Mouse (Mus musculus) limb, embryonic 10.5 days (tissue): ENCODE measurements around the gene Dock9. TPM values are rescaled to one million over a fixed set of nuclear protein-coding genes. Genes with fewer than 3 reads are reported as not detected.

Experiments
- DNase-seq: peaks from one replicate; pipeline ENCODE4 v3.0.0-alpha.2; 2017; ENCODE audit warnings: low spot score
- H3K27ac ChIP-seq: fragments of 300-500 bp; sonication (generic); 2 replicates; pipeline ENCODE4 v1.5.1; 2016; ENCODE audit warnings: mild to moderate bottlenecking
- H3K27me3 ChIP-seq: fragments of 300-500 bp; sonication (generic); 2 replicates; pipeline ENCODE4 v1.6.1; 2016; ENCODE audit warnings: low read depth, mild to moderate bottlenecking; ENCODE audit not compliant: poor library complexity, severe bottlenecking
- H3K36me3 ChIP-seq: fragments of 300-500 bp; sonication (generic); 2 replicates; pipeline ENCODE4 v1.6.1; 2016; ENCODE audit warnings: mild to moderate bottlenecking, moderate library complexity
- H3K4me1 ChIP-seq: fragments of 300-500 bp; sonication (generic); 2 replicates; pipeline ENCODE4 v1.6.1; 2016
- H3K4me3 ChIP-seq: fragments of 300-500 bp; sonication (generic); 2 replicates; pipeline ENCODE4 v1.5.1; 2016; ENCODE audit warnings: mild to moderate bottlenecking, moderate library complexity
- H3K9me3 ChIP-seq: fragments of 300-500 bp; sonication (generic); replicated peaks from 2 replicates; pipeline ENCODE4 v1.6.1; 2016; ENCODE audit warnings: mild to moderate bottlenecking
- WGBS: fragments of 180-500 bp; shearing (Covaris S2); methylation state at CpG from one replicate; pipeline ENCODE4 v1.1.7; 2016; 5-methylcytosine and 5-hydroxymethylcytosine counted together
- polyA plus RNA-seq: library from polyadenylated mRNA; unstranded; fragments of >200 nt; fragmentation: Nextera tagmentation; extraction: Ambion mirVana; gene quantifications from 2 replicates; pipeline ENCODE4 v1.2.1, GENCODE M21; 2016

Dock9 gene
- polyA plus RNA-seq, 1 experiment from 2014 or later, result 4.0 TPM

DNA sequence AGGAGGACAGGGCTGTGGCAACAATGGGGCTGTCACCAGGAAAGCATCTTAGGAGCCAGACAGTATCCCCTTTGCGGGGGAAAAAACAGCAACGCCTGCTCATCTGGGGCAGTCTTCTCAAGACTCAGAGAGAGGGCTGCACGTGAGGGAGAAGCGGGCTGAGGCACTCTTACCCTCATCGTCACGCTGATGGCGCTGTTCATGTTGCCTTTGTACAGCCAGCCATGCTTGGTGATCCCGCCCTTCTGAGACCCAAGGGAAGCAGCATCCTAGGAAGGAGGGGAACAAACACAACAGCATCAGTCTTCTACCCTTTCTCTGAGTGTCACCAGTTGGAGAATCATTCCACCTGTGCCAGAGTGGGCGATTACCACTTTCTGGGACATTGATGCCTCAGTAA lies 139.1 kb downstream of the Dock9 start:
- no peak for DNase-seq
- H3K4me3 ChIP-seq, result no peak overlapping the region
- H3K9me3 ChIP-seq, result no peaks in the 10 kb centered on the region
- H3K36me3 ChIP-seq, result no peaks in the 10 kb centered on the region
- H3K4me1 ChIP-seq, result peaks cover 23% of the 10 kb centered on the region
- no peaks in the 10 kb centered on the region for H3K27me3 ChIP-seq
- no peak overlapping the region for H3K27ac ChIP-seq
- 89% methylated on average over 9 of the region's 9 CpGs for WGBS

DNA sequence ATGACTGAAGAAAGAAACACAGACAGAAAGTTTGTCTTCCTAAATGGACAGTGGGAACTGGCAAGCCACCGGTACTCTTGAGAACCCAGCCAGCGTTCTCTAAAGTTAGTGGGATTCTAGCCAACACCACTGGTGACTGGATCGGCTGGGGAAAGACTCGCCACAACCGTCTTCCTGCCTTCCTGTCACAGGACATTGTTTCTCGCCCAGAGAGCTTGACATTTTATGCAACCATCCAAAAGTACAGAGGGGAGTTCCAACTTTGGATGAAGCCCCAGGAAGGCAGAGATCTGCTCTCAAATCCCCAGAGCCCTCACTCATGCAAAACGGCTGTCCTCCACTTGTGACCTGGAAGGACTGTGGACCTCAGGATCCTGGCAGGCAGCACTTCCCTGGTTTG lies 140.0 kb downstream of the Dock9 start:
- Histone ChIP-seq H3K36me3 (no peaks in the 10 kb centered on the region), H3K4me1 (peaks cover 30% of the 10 kb centered on the region), H3K27me3 (no peaks in the 10 kb centered on the region), H3K27ac (no peak overlapping the region), H3K9me3 (no peaks in the 10 kb centered on the region), H3K4me3 (no peak overlapping the region)
- no peak for DNase-seq
- WGBS, result 88% methylated on average over 7 of the region's 7 CpGs

DNA sequence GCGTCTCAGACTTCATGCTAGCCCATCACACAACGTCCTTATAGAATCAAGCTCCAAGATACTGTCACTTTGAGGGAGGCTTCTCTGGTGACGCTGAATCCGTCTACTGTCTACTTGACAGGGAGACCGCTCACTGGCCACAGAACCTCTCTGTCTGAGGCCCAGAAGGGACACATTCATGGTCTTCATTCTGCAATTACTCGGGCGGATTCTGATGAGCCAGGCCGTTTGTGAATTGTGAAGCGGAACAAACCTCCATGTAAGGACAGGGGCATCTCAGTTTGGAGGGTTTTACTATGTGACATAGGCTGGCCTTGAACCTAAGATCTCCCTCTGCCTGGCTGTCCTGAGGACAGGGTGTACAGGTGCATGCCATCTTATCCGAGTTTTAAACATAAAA lies 140.7 kb downstream of the Dock9 start:
- WGBS, result 96% methylated on average over 10 of the region's 10 CpGs
- no peak for DNase-seq
- Histone ChIP-seq H3K27me3 (no peaks in the 10 kb centered on the region), H3K4me1 (peaks cover 30% of the 10 kb centered on the region), H3K27ac (no peak overlapping the region), H3K9me3 (no peaks in the 10 kb centered on the region), H3K36me3 (no peaks in the 10 kb centered on the region), H3K4me3 (no peak overlapping the region)

DNA sequence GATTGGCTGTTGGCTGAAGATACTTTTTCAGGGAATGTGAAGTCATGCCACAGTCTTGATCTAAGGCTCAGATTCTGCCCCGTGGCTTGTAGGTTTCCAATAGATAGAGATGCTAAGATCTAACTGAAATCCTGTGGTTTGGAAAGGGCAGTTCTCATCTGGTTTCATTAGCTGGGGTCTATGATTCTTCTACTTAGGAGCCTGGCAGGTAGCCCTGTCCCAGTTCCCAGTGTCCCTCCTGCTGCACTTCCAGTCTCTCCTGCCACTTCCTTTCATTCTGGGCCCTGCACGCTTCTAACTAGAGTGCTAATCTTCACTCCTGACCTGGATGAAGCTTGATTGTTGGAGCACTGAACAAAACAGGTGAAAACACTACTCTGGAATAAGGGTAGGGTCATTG lies 142.7 kb downstream of the Dock9 start:
- DNase-seq, result no peak
- 74% methylated on average over 2 of the region's 2 CpGs for WGBS
- no peak overlapping the region for H3K4me3 ChIP-seq
- H3K4me1 ChIP-seq, result peaks cover 30% of the 10 kb centered on the region
- H3K9me3 ChIP-seq, result no peaks in the 10 kb centered on the region
- no peak overlapping the region for H3K27ac ChIP-seq
- H3K36me3 ChIP-seq, result no peaks in the 10 kb centered on the region
- no peaks in the 10 kb centered on the region for H3K27me3 ChIP-seq

DNA sequence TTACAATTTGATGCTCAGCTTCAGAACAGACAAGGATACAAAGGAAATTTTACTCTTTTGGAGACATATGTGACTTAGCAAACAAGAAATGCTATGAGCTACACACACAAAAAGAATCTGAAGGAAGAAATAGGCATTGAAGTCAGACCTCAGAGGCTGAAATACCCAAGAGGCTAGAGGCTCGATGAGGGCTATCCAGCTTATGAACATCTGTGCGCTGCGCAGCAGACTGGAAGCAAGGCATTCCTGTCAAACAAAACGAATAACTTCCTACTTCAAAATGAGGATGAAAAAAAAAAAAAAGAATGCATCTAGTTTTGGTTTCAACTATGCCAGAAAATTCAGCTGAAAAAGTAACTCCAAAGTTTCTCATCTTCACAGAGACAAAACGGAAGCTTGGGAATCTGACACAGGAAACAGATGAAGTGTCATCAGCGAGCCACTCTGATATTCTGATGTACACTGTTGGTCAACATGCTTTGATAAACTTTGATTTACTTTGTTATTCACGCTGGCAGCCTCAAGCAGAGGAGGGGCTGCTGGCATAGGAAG lies 143.1 kb downstream of the Dock9 start:
- no peaks in the 10 kb centered on the region for H3K9me3 ChIP-seq
- DNase-seq, result no peak
- H3K4me3 ChIP-seq, result no peak overlapping the region
- no peak overlapping the region for H3K27ac ChIP-seq
- no peaks in the 10 kb centered on the region for H3K27me3 ChIP-seq
- peaks cover 30% of the 10 kb centered on the region for H3K4me1 ChIP-seq
- no peaks in the 10 kb centered on the region for H3K36me3 ChIP-seq
- WGBS, result 77% methylated on average over 7 of the region's 7 CpGs

DNA sequence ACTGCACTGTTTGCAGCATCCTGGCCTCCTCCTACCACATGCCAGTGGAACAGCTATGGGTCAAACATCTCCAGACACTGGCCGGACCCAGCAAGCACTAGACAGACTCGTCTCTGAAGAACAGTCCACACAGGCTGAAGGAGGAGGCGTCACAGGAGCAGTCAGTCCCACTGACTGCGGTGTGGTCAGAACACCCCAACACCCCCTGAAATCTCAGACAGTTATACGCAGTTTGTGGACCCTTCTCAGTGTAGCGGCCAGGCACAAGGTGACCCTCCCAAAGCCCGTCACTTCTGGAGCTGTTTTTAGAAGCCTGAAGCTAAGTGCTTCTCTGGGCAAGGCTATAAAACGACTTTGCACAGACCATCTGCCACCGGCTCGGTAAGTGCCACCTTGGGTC lies 143.9 kb downstream of the Dock9 start:
- Histone ChIP-seq H3K36me3 (no peaks in the 10 kb centered on the region), H3K4me1 (peaks cover 28% of the 10 kb centered on the region), H3K27ac (no peak overlapping the region), H3K27me3 (no peaks in the 10 kb centered on the region), H3K9me3 (no peaks in the 10 kb centered on the region), H3K4me3 (no peak overlapping the region)
- 65% methylated on average over 10 of the region's 10 CpGs for WGBS
- DNase-seq, result no peak

DNA sequence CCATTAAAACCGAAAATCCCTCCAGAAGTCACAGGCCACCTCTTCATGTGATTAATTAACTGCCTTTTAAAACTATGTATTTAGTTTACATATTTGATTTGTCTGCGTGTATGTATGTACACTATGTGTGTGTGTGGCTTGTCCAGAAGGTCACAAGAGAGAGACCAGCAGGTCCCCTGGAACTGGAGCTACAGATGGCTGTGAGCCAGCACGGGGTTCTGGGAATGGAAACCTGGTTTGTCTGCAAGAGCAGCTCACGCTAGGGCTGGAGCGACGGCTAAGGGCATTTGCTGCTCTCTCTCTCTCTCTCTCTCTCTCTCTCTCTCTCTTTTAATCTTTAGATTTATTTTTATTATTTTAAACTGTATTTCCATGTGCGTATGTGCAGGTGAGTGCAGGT lies 144.4 kb downstream of the Dock9 start:
- no peak overlapping the region for H3K4me3 ChIP-seq
- 90% methylated on average over 7 of the region's 7 CpGs for WGBS
- DNase-seq, result no peak

DNA sequence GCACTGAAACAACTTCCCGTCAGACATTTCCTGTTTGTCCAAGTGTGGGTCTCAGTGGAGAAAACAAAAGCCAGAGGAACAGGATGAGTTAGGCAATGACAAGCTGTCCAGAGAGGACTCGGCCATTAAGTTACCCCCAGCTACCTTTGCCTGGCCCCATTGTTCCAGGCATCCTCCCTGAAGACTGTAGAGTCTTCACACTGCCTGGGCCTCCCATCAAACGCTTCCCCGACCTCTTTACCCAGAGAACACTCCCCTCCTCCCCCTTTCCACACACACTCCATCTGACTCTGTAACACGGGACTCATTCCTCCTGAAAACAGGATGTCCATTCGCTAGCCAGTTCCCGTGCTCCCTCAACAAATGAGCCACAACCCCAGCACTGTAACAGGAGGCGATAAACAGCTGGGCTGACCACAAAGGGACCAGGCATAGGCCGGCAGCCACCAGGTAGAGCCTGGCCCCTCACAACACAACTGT lies 149.0 kb downstream of the Dock9 start:
- Histone ChIP-seq H3K27me3 (no peaks in the 10 kb centered on the region), H3K4me1 (peaks cover 16% of the 10 kb centered on the region), H3K9me3 (no peaks in the 10 kb centered on the region), H3K36me3 (no peaks in the 10 kb centered on the region), H3K27ac (peak overlapping the region; percentile 68), H3K4me3 (no peak overlapping the region)
- peak; percentile 34 for DNase-seq
- WGBS, result 55% methylated on average over 9 of the region's 9 CpGs

More for the DNA sequence above, 144.4 kb downstream of the Dock9 start:
- H3K27me3 ChIP-seq, result no peaks in the 10 kb centered on the region
- no peak overlapping the region for H3K27ac ChIP-seq
- H3K4me1 ChIP-seq, result peaks cover 29% of the 10 kb centered on the region
- no peaks in the 10 kb centered on the region for H3K36me3 ChIP-seq
- H3K9me3 ChIP-seq, result no peaks in the 10 kb centered on the region

DNA sequence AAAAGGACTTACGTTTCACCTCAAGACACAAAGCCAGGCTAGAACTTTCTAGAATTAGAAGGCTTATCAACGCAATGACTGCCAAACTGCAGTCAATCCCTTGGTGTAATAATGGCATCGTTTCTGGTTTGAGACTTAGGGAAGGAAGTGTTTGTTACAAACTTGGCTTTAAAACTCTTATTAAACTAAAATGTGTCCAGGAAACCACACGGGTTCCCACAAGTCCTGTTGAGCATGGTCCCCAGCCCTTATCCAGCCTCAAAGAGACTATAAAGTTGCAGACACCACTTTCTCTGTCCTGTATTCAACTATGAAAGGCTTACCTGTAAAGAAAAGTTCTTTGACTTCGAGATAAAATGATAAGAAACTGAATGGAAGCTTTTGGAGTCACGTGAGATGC lies 149.9 kb downstream of the Dock9 start:
- Histone ChIP-seq H3K36me3 (no peaks in the 10 kb centered on the region), H3K9me3 (no peaks in the 10 kb centered on the region), H3K4me3 (no peak overlapping the region), H3K4me1 (peaks cover 9% of the 10 kb centered on the region), H3K27me3 (no peaks in the 10 kb centered on the region), H3K27ac (no peak overlapping the region)
- no peak for DNase-seq
- 91% methylated on average over 6 of the region's 6 CpGs for WGBS

DNA sequence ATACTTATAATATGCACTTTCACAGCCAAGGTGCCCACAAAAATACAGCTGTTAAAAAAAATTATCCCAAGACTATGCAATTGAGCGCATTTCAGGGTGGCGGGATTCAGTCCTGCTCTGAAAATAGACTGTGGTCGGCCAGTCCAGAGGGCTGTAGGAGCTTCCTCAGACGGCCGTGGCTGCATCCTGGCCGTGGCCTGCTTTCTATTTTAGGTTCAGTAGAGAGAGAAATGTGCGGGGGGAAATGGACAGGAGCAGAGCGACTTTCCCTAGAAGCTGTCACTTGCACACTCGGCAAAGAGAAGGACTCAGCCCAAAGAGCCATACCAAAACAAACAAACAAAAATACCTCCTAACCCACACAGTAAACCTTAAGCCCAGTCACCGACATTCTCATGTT lies 151.0 kb downstream of the Dock9 start:
- H3K9me3 ChIP-seq, result no peaks in the 10 kb centered on the region
- no peak overlapping the region for H3K4me3 ChIP-seq
- no peaks in the 10 kb centered on the region for H3K27me3 ChIP-seq
- H3K36me3 ChIP-seq, result no peaks in the 10 kb centered on the region
- 77% methylated on average over 10 of the region's 10 CpGs for WGBS
- H3K27ac ChIP-seq, result no peak overlapping the region
- DNase-seq, result no peak
- H3K4me1 ChIP-seq, result peaks cover 8% of the 10 kb centered on the region

DNA sequence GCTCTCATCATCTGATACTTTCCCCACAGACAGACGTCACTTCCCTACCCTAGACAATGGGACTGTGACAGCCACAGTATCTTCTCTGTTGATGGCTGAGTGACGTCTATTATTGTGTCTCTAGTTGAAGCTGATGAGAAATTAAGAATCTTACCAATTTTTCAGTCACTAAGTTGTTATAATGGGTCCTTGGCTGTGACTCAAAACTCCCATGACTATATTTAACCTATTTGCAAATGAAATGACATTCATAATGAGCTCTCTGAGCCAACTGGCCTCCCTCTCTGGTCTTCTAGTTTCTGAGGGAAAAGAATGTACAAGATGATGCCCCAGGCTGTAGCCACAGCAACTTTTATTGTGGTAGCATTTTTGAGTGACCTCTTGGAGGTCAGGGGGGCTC lies 153.3 kb downstream of the Dock9 start:
- no peak for DNase-seq

DNA sequence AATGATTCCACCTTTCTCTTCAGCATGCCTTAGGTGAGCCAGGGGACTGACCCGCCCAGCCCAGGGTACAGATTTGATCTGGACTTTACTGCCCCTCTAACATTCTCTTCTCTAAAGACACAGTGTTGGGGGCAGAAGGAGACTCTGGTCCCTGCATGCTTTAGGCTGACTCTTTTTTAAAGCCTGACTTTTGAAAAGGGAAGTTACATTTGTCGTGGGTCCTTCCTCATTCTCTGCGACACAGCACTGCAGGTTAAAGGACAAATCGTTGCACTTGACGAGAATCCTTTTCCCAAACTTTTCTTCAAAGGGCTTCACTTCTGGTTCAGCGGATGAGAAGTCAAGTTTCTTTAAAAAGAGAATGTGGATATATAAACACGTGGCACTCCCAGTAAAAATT lies 156.4 kb downstream of the Dock9 start:
- DNase-seq, result no peak
- WGBS, result 91% methylated on average over 7 of the region's 7 CpGs
- no peaks in the 10 kb centered on the region for H3K9me3 ChIP-seq
- H3K27ac ChIP-seq, result 0 out of 2 replicates have a peak overlapping the region, but pooled peaks have one; percentile 14
- peaks cover 7% of the 10 kb centered on the region; the same call in 1 of the 2 replicates for H3K36me3 ChIP-seq
- H3K4me1 ChIP-seq, result no peaks in the 10 kb centered on the region
- no peak overlapping the region for H3K4me3 ChIP-seq
- H3K27me3 ChIP-seq, result no peaks in the 10 kb centered on the region

More for the DNA sequence above, 153.3 kb downstream of the Dock9 start:
- no peaks in the 10 kb centered on the region for H3K9me3 ChIP-seq
- H3K36me3 ChIP-seq, result no peaks in the 10 kb centered on the region
- WGBS, result 87% methylated on average over 2 of the region's 2 CpGs
- no peak overlapping the region for H3K4me3 ChIP-seq
- H3K4me1 ChIP-seq, result peaks cover 8% of the 10 kb centered on the region
- H3K27ac ChIP-seq, result no peak overlapping the region
- no peaks in the 10 kb centered on the region for H3K27me3 ChIP-seq

DNA sequence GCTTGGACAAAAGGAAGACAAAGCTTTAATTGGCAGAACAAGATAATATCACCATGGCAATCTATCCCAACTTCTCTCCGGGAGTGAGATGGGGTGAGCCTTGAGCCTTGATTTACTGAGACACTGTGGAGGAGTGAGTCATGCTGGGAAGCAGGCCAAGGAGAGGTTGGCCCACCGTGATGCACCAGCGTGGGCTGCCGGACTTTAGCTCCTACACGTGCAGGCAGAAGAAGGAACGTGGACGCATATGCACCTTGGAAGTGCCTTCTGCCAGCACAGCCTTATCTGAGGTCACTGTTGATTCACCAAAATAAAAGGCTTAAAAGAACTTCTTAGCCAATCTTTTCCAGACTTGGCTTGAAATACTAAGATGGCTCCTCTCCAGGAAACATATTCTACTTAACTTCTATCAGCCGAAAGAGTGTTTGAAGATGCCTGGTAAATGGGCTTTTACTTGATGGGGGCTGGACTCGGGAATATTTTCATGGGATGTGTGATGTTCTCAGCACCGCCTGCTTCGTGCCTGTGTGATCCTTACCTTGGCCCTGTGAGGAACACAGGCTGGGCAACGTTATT lies 160.6 kb downstream of the Dock9 start:
- WGBS, result 92% methylated on average over 12 of the region's 12 CpGs
- H3K9me3 ChIP-seq, result no peaks in the 10 kb centered on the region
- no peaks in the 10 kb centered on the region for H3K27me3 ChIP-seq
- H3K4me3 ChIP-seq, result no peak overlapping the region
- no peak overlapping the region for H3K27ac ChIP-seq
- peaks cover 7% of the 10 kb centered on the region; the same call in 1 of the 2 replicates for H3K36me3 ChIP-seq
- no peaks in the 10 kb centered on the region for H3K4me1 ChIP-seq
- no peak for DNase-seq
